Mouse (Mus musculus) cerebellum, adult 2 months (tissue): ENCODE results near the gene Sh3tc1.

ENCODE experiments used
- CTCF ChIP-seq: fragments of 200-500 bp; IDR thresholded peaks from 2 replicates; pipeline ENCODE4 v1.5.1; 2011; ENCODE audit warnings: low read depth, mild to moderate bottlenecking, control low read depth, low read length, moderate library complexity, borderline replicate concordance; ENCODE audit not compliant: insufficient read depth
- POLR2A ChIP-seq: fragments of 200-500 bp; IDR thresholded peaks from 2 replicates; pipeline ENCODE4 v1.6.1; 2011; ENCODE audit warnings: low read length, control low read depth, borderline replicate concordance; ENCODE audit not compliant: insufficient read depth

DNA sequence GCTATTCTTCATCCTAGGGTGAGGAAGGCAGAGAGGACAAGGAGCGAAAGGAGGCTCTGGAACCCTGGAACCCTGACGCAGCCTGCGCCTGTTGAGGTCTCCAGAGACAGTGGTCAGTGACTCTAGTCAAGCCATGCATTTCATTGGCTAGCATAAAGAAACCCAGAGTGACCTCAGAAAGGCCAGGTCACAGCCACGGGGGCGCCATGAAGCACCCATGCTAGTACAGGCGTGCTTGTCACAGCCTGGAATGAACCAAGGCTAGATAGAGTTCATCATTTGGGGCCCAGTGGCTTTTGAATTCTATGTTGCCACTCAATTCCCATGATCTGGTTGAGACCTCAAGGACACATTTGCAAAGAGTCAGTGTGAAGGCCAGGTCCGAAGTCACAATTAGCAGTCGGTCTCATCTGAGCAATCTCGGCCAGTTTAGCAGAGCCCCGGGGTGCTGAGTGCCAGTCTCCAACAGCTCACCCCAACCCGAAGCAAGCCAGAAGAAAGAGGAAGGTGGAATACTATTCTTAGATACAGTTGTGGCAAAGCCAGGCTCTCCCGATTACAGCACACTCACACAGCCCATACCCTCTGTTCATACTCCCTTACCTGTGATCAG lies 11.3 kb downstream of the Sh3tc1 start:
- TF ChIP-seq POLR2A (no peak), CTCF (no peak)
